Mouse (Mus musculus): ENCODE measurements around the gene Ccdc33. TPM values are rescaled to one million over a fixed set of nuclear protein-coding genes. Genes with fewer than 3 reads are reported as not detected.
A peak's percentile ranks its signal among the peaks of the same experiment; 100 is the strongest.

The Ccdc33 gene
- polyA plus RNA-seq, 1 experiment from 2014 or later, result 0.13 TPM

DNA sequence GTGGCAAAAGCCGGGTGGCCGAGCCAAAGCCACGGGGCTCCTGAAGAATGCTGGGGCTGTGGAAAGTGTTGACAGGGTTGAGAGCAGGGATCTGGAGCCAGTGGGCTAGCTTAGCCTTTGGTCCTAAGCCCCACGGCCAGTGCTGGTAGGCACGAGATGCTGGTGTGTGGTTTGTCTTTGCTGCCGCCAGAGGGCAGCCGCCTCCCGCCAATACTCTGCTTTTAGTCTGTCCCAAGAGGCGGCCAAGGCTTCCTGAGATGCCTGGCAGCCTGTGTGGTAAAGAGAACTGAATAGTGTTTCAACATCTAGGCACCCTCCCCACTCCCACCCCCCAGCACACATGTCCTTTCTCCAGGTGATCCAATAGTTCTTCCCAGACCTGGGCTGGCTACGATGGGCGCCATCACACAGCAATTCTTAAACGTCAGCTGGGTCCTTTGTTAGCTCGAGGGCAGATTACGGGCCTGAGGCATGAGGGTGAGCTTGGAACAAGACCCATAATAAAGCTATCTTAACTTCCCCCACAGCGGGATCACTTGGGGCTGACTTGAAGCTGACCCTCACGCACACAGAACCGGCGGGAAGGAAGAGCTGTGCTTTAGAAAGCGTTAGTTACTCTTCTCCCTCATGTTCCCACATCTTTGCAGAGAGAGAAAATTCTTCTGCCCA, 80.0 kb downstream of the Ccdc33 start:
- no peak overlapping the region for H3K27ac ChIP-seq
- H3K9me3 ChIP-seq (ENCODE audit: control insufficient read depth, low read length), result no peaks in the 10 kb centered on the region
- H3K36me3 ChIP-seq (replicated peaks; ENCODE audit: control insufficient read depth, insufficient read depth), result no peaks in the 10 kb centered on the region
- 0 out of 2 replicates have a peak overlapping the region, but pooled peaks have one; percentile 20 for H3K9ac ChIP-seq
- no peak overlapping the region for H3K4me2 ChIP-seq (replicated peaks)
- H3K4me3 ChIP-seq (replicated peaks; ENCODE audit: low read length), result no peak overlapping the region
- DNase-seq (ENCODE audit: low spot score), result peak; percentile 87
- H3K27me3 ChIP-seq (ENCODE audit: control insufficient read depth, insufficient read depth, low read length), result peaks cover 8% of the 10 kb centered on the region
- ATAC-seq (ENCODE audit: low FRiP score), result peak; percentile 73
- H3K4me1 ChIP-seq (replicated peaks; ENCODE audit: control insufficient read depth, insufficient read depth, low read length), result peaks cover 34% of the 10 kb centered on the region
- WGBS, result 26% methylated on average over 19 of the region's 19 CpGs

DNA sequence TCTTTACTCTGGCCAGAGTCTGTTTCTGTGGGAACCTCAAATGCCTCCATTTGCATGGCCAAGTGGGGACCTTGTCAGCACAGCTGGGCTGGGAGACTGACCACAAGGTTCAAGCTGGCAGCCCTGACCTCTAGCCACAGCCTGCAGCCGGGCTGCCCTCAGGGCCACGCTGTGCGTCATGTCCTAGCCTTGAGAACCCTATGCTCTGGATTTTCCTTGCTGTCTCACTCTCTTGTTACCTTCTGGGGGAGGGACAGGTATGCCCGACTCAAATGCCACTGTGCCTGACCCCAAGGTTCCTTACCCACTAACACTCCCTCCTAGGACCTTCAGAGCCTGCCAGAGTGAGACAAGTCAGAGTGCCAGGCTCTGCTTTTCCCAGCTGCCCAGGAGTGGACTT, 81.7 kb downstream of the Ccdc33 start:
- no peak overlapping the region for H3K4me2 ChIP-seq (replicated peaks)
- H3K4me1 ChIP-seq (replicated peaks; ENCODE audit: control insufficient read depth, insufficient read depth, low read length), result peaks cover 19% of the 10 kb centered on the region
- no peak overlapping the region for H3K4me3 ChIP-seq (replicated peaks; ENCODE audit: low read length)
- H3K36me3 ChIP-seq (replicated peaks; ENCODE audit: control insufficient read depth, insufficient read depth), result no peaks in the 10 kb centered on the region
- no peak for ATAC-seq (ENCODE audit: low FRiP score)
- WGBS, result 77% methylated on average over 4 of the region's 4 CpGs
- no peak for DNase-seq (ENCODE audit: low spot score)
- H3K9ac ChIP-seq, result no peak overlapping the region
- peaks cover 8% of the 10 kb centered on the region for H3K27me3 ChIP-seq (ENCODE audit: control insufficient read depth, insufficient read depth, low read length)
- no peak overlapping the region for H3K27ac ChIP-seq
- no peaks in the 10 kb centered on the region for H3K9me3 ChIP-seq (ENCODE audit: control insufficient read depth, low read length)

GRCm38 (mm10) chr9:58035951-58036698, 82.5 kb downstream of the Ccdc33 start:
- no peak overlapping the region for H3K27ac ChIP-seq
- peaks cover 11% of the 10 kb centered on the region for H3K4me1 ChIP-seq (replicated peaks; ENCODE audit: control insufficient read depth, insufficient read depth, low read length)
- no peaks in the 10 kb centered on the region for H3K9me3 ChIP-seq (ENCODE audit: control insufficient read depth, low read length)
- H3K4me2 ChIP-seq (replicated peaks), result no peak overlapping the region
- H3K27me3 ChIP-seq (ENCODE audit: control insufficient read depth, insufficient read depth, low read length), result peaks cover 8% of the 10 kb centered on the region
- no peak for ATAC-seq (ENCODE audit: low FRiP score)
- DNase-seq (ENCODE audit: low spot score), result no peak
- H3K36me3 ChIP-seq (replicated peaks; ENCODE audit: control insufficient read depth, insufficient read depth), result no peaks in the 10 kb centered on the region
- WGBS, result 79% methylated on average over 7 of the region's 7 CpGs
- no peak overlapping the region for H3K4me3 ChIP-seq (replicated peaks; ENCODE audit: low read length)
- no peak overlapping the region for H3K9ac ChIP-seq

GRCm38 (mm10) chr9:58035519-58035918, 83.1 kb downstream of the Ccdc33 start:
- 78% methylated on average over 2 of the region's 2 CpGs for WGBS
- ATAC-seq (ENCODE audit: low FRiP score) (no peak), DNase-seq (ENCODE audit: low spot score) (no peak)
- H3K4me1 ChIP-seq (replicated peaks; ENCODE audit: control insufficient read depth, insufficient read depth, low read length), result 0 out of 2 replicates have a peak, but pooled peaks cover 5% of the 10 kb centered on the region
- no peak overlapping the region for H3K27ac ChIP-seq
- H3K4me3 ChIP-seq (replicated peaks; ENCODE audit: low read length), result no peak overlapping the region
- no peaks in the 10 kb centered on the region for H3K9me3 ChIP-seq (ENCODE audit: control insufficient read depth, low read length)
- H3K36me3 ChIP-seq (replicated peaks; ENCODE audit: control insufficient read depth, insufficient read depth), result no peaks in the 10 kb centered on the region
- no peak overlapping the region for H3K4me2 ChIP-seq (replicated peaks)
- H3K27me3 ChIP-seq (ENCODE audit: control insufficient read depth, insufficient read depth, low read length), result peaks cover 8% of the 10 kb centered on the region
- no peak overlapping the region for H3K9ac ChIP-seq

DNA sequence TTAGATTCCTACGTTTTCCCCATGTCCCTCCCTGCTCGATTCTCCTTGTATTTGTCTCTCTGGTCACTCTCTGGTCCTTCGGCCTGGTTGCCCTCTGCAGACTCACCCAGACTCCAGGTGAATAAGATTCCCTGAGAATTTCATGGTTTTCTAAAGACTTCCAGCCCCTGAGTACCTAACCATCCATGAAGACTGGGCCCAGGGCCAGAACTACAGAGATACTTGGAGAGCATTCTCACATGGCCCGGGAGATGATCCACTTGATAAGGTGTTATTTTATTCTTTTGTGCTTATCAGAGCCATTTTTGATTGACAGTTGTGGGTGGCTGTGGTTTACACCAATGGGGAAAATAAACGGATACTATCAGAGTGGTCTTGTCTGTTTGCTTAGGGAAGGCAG, 86.7 kb downstream of the Ccdc33 start:
- no peak overlapping the region for H3K4me3 ChIP-seq (replicated peaks; ENCODE audit: low read length)
- H3K9me3 ChIP-seq (ENCODE audit: control insufficient read depth, low read length), result no peaks in the 10 kb centered on the region
- H3K36me3 ChIP-seq (replicated peaks; ENCODE audit: control insufficient read depth, insufficient read depth), result no peaks in the 10 kb centered on the region
- no peaks in the 10 kb centered on the region for H3K27me3 ChIP-seq (ENCODE audit: control insufficient read depth, insufficient read depth, low read length)
- H3K4me2 ChIP-seq (replicated peaks), result no peak overlapping the region
- WGBS, result 84% methylated on average over 5 of the region's 5 CpGs
- no peaks in the 10 kb centered on the region for H3K4me1 ChIP-seq (replicated peaks; ENCODE audit: control insufficient read depth, insufficient read depth, low read length)
- ATAC-seq (ENCODE audit: low FRiP score), result no peak
- DNase-seq (ENCODE audit: low spot score), result no peak
- H3K27ac ChIP-seq, result no peak overlapping the region
- no peak overlapping the region for H3K9ac ChIP-seq

GRCm38 (mm10) chr9:58029635-58030034, 89.0 kb downstream of the Ccdc33 start:
- no peak for ATAC-seq (ENCODE audit: low FRiP score)
- WGBS, result 90% methylated on average over 6 of the region's 6 CpGs
- Histone ChIP-seq H3K27me3 (ENCODE audit: control insufficient read depth, insufficient read depth, low read length) (no peaks in the 10 kb centered on the region), H3K9ac (no peak overlapping the region), H3K4me3 (replicated peaks; ENCODE audit: low read length) (no peak overlapping the region), H3K9me3 (ENCODE audit: control insufficient read depth, low read length) (no peaks in the 10 kb centered on the region), H3K36me3 (replicated peaks; ENCODE audit: control insufficient read depth, insufficient read depth) (no peaks in the 10 kb centered on the region), H3K4me2 (replicated peaks) (no peak overlapping the region), H3K4me1 (replicated peaks; ENCODE audit: control insufficient read depth, insufficient read depth, low read length) (no peaks in the 10 kb centered on the region), H3K27ac (no peak overlapping the region)
- DNase-seq (ENCODE audit: low spot score), result no peak

GRCm38 (mm10) chr9:58028841-58029240, 89.8 kb downstream of the Ccdc33 start:
- no peaks in the 10 kb centered on the region for H3K4me1 ChIP-seq (replicated peaks; ENCODE audit: control insufficient read depth, insufficient read depth, low read length)
- WGBS, result 76% methylated on average over 5 of the region's 5 CpGs
- no peak overlapping the region for H3K4me3 ChIP-seq (replicated peaks; ENCODE audit: low read length)
- no peak overlapping the region for H3K9ac ChIP-seq
- no peak overlapping the region for H3K27ac ChIP-seq
- no peaks in the 10 kb centered on the region for H3K36me3 ChIP-seq (replicated peaks; ENCODE audit: control insufficient read depth, insufficient read depth)
- H3K9me3 ChIP-seq (ENCODE audit: control insufficient read depth, low read length), result no peaks in the 10 kb centered on the region
- no peak overlapping the region for H3K4me2 ChIP-seq (replicated peaks)
- ATAC-seq (ENCODE audit: low FRiP score) (no peak), DNase-seq (ENCODE audit: low spot score) (no peak)
- H3K27me3 ChIP-seq (ENCODE audit: control insufficient read depth, insufficient read depth, low read length), result no peaks in the 10 kb centered on the region

DNA sequence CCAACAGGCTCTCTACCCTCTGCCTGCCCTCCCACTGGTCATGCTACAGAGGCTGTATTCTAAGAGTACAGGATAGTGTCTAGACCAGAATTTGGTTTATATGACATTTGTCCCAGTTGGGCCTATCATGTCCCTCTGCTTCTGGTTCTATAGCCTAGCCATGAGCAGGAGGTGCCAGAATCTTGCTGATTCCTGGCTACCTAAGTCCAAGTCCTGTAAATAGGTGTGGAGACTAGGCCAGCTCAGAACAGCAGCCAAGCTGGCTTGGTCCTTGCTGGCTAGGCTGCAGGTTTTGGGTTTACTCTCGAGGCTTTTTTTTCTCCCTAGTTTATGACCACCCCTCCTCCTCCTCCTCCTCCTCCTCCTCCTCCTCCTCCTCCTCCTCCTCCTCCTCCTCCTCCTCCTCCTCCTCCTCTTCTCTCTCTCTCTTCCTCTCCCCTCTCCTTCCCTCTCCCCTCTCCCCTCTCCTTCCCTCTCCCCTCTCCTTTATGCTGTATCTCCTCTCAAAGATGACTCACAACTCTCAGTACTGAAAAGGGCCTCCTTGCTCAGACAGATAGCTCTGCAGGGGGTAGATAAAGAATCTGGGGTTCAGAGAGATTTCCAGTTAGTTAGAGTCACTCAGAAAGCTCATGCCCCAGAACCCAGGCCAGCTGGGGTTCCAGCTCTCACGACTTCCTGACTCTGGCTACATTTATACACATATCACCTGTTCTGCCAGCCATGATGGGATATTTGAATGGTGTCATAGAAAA, 91.0 kb downstream of the Ccdc33 start:
- no peaks in the 10 kb centered on the region for H3K36me3 ChIP-seq (replicated peaks; ENCODE audit: control insufficient read depth, insufficient read depth)
- ATAC-seq (ENCODE audit: low FRiP score), result no peak
- no peak overlapping the region for H3K4me3 ChIP-seq (replicated peaks; ENCODE audit: low read length)
- WGBS, result 54% methylated on average over 2 of the region's 2 CpGs
- no peak for DNase-seq (ENCODE audit: low spot score)
- H3K9ac ChIP-seq, result no peak overlapping the region
- no peaks in the 10 kb centered on the region for H3K9me3 ChIP-seq (ENCODE audit: control insufficient read depth, low read length)
- H3K27ac ChIP-seq, result no peak overlapping the region
- H3K27me3 ChIP-seq (ENCODE audit: control insufficient read depth, insufficient read depth, low read length), result no peaks in the 10 kb centered on the region
- no peaks in the 10 kb centered on the region for H3K4me1 ChIP-seq (replicated peaks; ENCODE audit: control insufficient read depth, insufficient read depth, low read length)
- H3K4me2 ChIP-seq (replicated peaks), result no peak overlapping the region

DNA sequence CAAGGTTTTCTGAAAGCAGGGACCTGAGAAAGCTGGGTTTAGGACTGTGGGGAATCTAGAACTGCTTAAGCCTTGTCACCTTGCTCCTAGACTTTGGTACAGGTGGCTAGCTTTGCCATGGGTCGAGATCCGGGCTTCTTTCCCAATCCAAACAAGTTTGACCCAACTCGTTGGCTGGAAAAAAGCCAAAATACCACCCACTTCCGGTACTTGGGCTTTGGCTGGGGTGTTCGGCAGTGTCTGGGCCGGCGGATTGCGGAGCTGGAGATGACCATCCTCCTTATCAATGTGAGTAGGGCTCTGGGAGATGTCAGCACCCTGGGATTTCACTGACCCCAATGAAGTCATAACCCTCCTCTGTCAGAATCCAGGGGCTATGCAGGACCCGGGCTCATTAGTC, 92.6 kb downstream of the Ccdc33 start:
- no peaks in the 10 kb centered on the region for H3K27me3 ChIP-seq (ENCODE audit: control insufficient read depth, insufficient read depth, low read length)
- WGBS, result 94% methylated on average over 9 of the region's 9 CpGs
- H3K9me3 ChIP-seq (ENCODE audit: control insufficient read depth, low read length), result no peaks in the 10 kb centered on the region
- no peaks in the 10 kb centered on the region for H3K36me3 ChIP-seq (replicated peaks; ENCODE audit: control insufficient read depth, insufficient read depth)
- H3K4me1 ChIP-seq (replicated peaks; ENCODE audit: control insufficient read depth, insufficient read depth, low read length), result no peaks in the 10 kb centered on the region
- H3K9ac ChIP-seq, result no peak overlapping the region
- H3K4me2 ChIP-seq (replicated peaks), result no peak overlapping the region
- no peak overlapping the region for H3K27ac ChIP-seq
- H3K4me3 ChIP-seq (replicated peaks; ENCODE audit: low read length), result no peak overlapping the region
- ATAC-seq (ENCODE audit: low FRiP score) (no peak), DNase-seq (ENCODE audit: low spot score) (no peak)
